Mouse (Mus musculus) heart, adult 11 months (tissue): ENCODE measurements at regions not wholly inside any gene's neighbourhood (a gene's known extent, or its start where the extent isn't known, plus 50 kb on each side); places are given as distances from the start of the nearest gene placed in this dataset.

Experiments used
- DNase-seq: peaks from one replicate; pipeline ENCODE4 v3.0.0; 2022

DNA sequence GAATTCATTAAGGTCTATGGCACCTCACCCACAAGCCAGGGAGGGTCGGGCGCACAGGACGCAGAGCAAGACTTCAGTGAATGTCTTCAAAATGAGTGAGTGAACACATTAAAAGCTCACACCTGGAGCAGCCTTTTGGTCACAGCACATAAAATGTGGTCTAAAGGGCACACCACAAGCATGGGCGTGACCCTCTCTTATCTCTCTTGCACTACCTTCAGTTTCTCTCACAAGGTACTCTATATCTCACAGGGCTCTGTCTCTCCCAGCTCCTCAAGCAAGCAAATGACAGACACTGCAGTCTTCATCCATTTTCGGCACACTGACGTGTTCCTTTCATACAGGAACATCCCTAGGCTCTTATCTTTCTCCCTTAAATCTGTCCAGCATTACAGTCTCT lies 444.0 kb downstream of the Slc16a7 start:
- DNase-seq: no peak

DNA sequence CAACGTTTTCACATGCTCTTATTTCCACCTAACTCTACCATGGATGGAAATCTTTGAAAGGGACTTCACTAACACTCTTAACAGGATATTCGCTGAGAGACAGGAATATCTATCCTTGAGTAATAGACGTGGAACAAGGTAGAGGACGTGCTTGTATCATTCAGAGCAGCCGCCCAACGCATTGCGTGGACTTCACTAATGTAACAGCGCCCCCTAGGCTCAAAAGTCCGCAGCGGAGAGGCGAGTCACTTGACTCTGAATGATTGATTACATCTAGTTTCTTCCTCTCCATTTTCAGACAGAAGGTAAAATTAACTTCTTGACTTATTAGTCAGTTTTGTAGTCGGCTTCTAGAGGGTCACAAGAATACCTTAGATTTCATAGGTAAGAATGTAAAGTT lies 447.1 kb downstream of the Slc16a7 start:
- DNase-seq: no peak

DNA sequence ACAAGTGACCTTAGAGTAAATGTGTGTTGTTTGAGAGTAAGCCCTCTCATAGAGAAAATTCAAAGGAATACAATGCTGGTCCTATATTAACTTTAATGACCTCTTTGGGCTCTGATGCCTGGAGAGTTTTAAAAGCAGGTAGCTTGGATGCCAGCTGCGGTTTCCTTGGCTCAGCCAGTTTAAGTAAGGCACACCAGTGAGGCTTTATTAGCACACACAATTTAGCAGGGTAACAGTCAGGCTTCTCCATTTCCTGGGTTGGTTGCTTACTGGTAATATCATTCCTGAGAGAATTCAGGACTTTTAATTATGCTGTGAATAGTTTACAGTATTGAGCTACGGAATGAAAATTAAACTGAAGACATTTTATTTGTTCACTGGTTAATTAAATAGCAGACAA lies 462.0 kb downstream of the Slc16a7 start:
- peak; percentile 61 for DNase-seq

DNA sequence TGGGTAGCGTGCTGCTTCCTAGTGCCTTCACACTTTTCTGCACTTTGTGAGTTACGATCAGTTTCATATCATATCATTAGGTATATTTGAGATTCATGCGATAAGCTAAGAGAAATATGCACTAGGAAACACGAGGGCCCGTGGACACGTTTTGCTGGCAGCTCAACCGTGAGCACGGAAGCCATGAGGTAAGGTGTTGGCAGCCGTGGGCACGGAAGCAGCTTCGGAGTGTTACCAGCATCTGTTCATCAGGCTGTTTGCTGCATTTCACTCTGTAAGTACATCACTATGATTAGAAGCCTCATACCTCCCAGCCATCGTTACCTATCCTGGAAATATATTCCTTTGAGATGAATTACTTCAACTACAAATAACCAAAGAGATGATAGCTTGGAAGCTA lies 489.2 kb downstream of the Slc16a7 start:
- no peak for DNase-seq

DNA sequence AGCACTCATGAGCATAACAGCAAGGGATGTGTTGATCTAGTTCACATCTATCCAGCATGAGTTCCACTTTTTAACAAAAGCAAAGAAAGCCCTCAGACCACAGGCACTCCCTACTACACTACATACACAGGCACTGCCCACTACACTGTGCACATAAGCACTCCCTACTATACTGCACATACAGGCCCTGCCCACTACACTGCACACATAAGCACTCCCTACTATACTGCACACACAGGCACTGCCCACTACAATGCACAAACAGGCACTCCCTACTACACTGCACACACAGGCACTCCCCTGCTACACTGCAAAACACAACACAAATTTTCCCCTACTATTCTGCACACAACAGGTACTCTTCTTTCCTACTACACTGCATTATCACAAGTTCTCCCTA lies 510.7 kb downstream of the Slc16a7 start:
- DNase-seq: no peak

DNA sequence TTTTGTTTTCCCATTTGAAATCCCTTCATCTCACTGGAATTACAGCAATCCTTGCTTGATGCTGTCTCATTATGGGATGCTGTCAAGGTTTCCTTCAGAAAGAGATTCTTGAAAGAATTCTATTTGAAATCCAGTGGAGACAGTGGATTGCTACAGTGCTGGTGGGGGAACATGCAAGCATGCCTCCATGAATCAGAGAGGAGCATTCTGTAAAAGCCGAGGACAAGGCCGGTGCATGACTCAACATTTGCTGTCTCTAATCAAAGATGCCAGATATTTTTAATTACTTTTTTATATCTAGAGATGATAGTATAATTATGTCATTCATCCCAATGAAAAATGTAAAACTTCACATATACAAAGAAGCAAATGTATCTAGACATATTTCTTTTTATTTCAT lies 511.6 kb downstream of the Slc16a7 start:
- no peak for DNase-seq

DNA sequence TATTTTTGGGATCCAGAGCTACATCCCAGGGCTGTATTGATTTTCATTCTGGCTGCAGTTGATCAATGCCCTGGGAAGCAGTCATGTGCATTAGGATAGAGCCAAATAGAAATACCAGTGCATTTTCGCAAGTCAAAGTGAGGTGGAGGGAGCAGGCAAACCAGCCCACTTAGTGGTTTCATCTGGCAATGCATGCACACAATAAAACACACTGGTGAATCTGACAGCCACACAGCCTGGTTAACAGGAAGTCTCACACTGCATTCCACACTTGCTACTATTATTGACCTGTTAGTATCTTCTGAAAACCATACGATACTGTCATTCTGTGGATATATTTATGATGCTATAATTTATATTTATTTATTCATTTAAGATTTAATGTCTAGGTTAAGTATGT lies 517.1 kb downstream of the Slc16a7 start:
- no peak for DNase-seq

DNA sequence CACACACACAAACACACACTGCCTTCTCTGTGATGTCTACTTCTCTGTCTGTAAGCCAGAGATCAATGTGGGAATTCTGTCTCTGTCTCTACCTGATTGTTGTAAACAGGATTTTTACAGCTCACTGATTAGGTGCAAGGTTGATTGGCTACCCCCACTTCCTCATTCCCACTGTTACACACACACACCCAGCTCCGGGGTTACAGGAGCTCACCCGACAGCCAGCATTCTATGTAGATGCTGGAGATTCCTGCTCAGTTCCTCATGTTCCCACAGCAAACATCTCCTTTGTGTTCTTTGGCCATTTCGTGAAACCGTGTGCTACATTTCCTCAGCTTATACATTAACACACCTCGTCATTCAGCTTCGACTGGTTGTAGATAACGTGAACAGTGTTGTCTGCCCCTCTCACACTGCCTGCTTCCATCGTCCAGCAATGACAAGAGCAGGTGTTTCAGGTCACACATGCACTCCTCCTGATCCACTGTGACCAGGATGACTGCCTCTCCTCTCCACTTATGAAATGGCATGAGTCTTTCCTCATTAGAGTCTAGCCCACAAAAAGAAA lies 546.6 kb downstream of the Slc16a7 start:
- DNase-seq: no peak

DNA sequence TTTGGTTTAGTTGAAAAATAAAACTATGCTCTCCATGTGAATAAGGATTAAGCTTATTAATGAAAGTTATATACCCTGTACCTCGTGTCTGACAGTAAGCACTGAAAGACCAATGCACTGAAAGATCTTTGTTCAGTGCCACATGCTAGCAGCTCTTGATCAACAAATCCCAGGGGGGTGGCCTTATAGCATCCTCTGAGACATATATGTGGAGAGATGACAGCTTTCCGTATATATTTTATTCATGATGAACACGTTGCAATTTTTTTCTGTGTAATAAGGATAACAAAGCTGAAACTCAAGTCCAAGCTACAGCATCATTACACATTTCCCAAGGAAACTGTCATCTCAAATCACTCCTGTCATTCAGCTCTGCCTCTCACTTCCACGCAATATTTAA lies 555.3 kb downstream of the Slc16a7 start:
- DNase-seq: no peak

DNA sequence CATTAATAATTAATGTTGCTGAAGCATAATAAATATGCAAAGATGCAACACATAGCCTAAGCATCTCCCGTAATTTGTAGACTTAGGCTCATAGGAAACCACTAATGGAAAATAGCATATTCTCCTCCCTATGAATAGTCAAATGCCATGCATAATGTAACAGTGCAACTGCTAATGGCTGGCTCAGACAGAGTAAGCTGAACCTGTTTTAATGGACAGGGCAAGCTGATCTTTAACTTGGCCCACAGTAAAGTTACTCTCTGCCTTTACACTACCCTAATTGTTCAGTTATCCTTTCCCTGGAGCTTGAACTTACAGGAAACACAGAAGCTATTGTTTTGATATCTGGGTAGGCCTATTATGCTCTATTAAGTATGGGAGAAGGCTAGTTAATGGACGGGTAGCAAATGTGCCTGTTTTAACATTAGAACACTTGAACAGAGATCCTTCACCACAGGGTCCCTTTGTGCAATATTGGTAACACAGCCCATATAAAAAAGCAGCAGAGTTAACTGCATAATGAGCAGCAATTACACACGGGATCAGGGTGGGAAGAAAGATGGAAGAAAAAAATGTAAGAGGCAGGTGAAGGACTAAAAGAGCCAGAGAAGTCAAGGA lies 585.2 kb downstream of the Slc16a7 start:
- no peak for DNase-seq
